Comparison of ENCODE assay signal across 22 mouse cellular contexts in genomic region chr13:113082101-113082500, GRCm38 (mm10). TPM values are rescaled to one million over a fixed set of nuclear protein-coding genes. Genes with fewer than 3 reads are reported as not detected.
"Had no signal": no experiment of that assay in that cellular context is flagged by ENCODE, and none has a peak within 500 bp of the region (broad histone marks: within the 10 kb centered on the region; RNA-seq: fewer than 3 reads in every experiment).

No protein-coding gene starts in this region.

- DNase-seq: right cerebral cortex, adult 18-20 months; right cerebral cortex, postnatal 14 days; right cerebral cortex, postnatal 25 days; right cerebral cortex, postnatal 4 days; spleen, adult 18-20 months; thymus, adult 18-20 months; thymus, adult 2 months; thymus, postnatal 14 days; thymus, postnatal 25 days; thymus, postnatal 36 days; thymus, postnatal 4 days had no signal

- H3K9ac ChIP-seq: neural tube, embryonic 12.5 days; neural tube, embryonic 13.5 days; neural tube, embryonic 15.5 days; stomach, embryonic 15.5 days had no signal

- H3K4me2 ChIP-seq: neural tube, embryonic 12.5 days; neural tube, embryonic 13.5 days; neural tube, embryonic 15.5 days; stomach, embryonic 15.5 days had no signal

- H3K4me3 ChIP-seq: neural tube, embryonic 12.5 days; neural tube, embryonic 13.5 days; neural tube, embryonic 15.5 days; stomach, embryonic 15.5 days had no signal

- H3K9me3 ChIP-seq: neural tube, embryonic 12.5 days; neural tube, embryonic 13.5 days; neural tube, embryonic 15.5 days; stomach, embryonic 15.5 days had no signal

- H3K36me3 ChIP-seq: neural tube, embryonic 12.5 days; neural tube, embryonic 13.5 days; neural tube, embryonic 15.5 days; stomach, embryonic 15.5 days had no signal

- H3K27me3 ChIP-seq: neural tube, embryonic 12.5 days; neural tube, embryonic 13.5 days; neural tube, embryonic 15.5 days; stomach, embryonic 15.5 days had no signal

- H3K27ac ChIP-seq: neural tube, embryonic 12.5 days; neural tube, embryonic 13.5 days; neural tube, embryonic 15.5 days; stomach, embryonic 15.5 days; stomach, postnatal 0 days had no signal

- H3K4me1 ChIP-seq: neural tube, embryonic 12.5 days; neural tube, embryonic 13.5 days; neural tube, embryonic 15.5 days; stomach, embryonic 15.5 days had no signal

RNA-seq across cellular contexts. Expression of gene Gzma, which starts 18.7 kb away (rescaled TPM):
- polyA plus RNA-seq: neural tube, embryonic 11.5 days; neural tube, embryonic 12.5 days; neural tube, embryonic 13.5 days; neural tube, embryonic 14.5 days; neural tube, embryonic 15.5 days; stomach, embryonic 14.5 days had no signal

RNA-seq across cellular contexts. Expression of gene Gpx8, which starts 35.9 kb away (rescaled TPM):
- total RNA-seq: neutrophil, adult 5-6 weeks had no signal

RNA-seq across cellular contexts. Expression of gene Cdc20b, which starts 47.2 kb away (rescaled TPM):
- total RNA-seq: neutrophil, adult 5-6 weeks had no signal
- polyA plus RNA-seq: neural tube, embryonic 11.5 days; neural tube, embryonic 12.5 days; neural tube, embryonic 13.5 days; neural tube, embryonic 15.5 days; small intestine, adult 2 months; stomach, embryonic 14.5 days; stomach, embryonic 15.5 days; stomach, postnatal 0 days; urinary bladder, adult 2 months had no signal
